Mouse (Mus musculus): ENCODE data around the gene Pirb. TPM values are rescaled to one million over a fixed set of nuclear protein-coding genes. Genes with fewer than 3 reads are reported as not detected.
"Not testable (repeated sequence)": the region's sequence is repeated elsewhere in the genome, so short reads cannot be mapped to it uniquely, and the experiment has no call there.

Gene Pirb
- polyA plus RNA-seq (2015; fragmentation: Nextera tagmentation; extraction: Ambion mirVana): 0.25 and 0.32 TPM in 2 replicates

- H3K9me3 ChIP-seq; H3K4me2 ChIP-seq; H3K27ac ChIP-seq; ATAC-seq (ENCODE audit: low FRiP score); H3K4me3 ChIP-seq; H3K4me1 ChIP-seq (replicated peaks); H3K27me3 ChIP-seq; H3K36me3 ChIP-seq; H3K9ac ChIP-seq: not testable (repeated sequence)
- 50% methylated on average over 1 of the region's 3 CpGs for WGBS
Observed at GRCm38 (mm10) chr7:3720268-3720667, at the start of gene Pirb. Gene Pirb, minus strand, starts transcription at chr7:3720391.

- H3K4me3 ChIP-seq; H3K36me3 ChIP-seq; H3K4me1 ChIP-seq (replicated peaks); H3K27ac ChIP-seq; H3K4me2 ChIP-seq; H3K9me3 ChIP-seq; H3K27me3 ChIP-seq; H3K9ac ChIP-seq; ATAC-seq (ENCODE audit: low FRiP score): not testable (repeated sequence)
- no CpG with 5 or more reads among the region's 1 CpGs for WGBS
Observed at GRCm38 (mm10) chr7:3732675-3733074, 12.5 kb upstream of the Pirb start.

DNA sequence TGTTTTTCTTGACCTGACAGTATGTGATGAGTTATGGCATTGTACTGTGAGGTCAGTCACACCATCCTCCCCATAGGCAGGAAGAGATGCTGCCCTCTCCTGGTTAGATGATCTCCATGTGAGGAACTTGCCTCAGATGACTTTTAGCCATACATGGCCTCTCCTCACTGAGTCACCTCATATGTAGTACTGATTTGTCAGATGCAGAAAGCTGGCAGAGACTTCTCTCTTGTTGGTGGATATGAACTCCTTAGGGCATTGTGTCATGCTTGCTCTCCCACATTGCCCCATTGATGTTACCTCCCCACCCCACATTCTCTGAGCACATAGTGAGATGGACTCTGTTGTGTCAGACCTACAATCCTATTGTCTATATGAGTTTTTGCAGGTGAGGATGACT lies 5.3 kb upstream of the Pirb start:
- not testable (repeated sequence) for H3K4me2 ChIP-seq; H3K27me3 ChIP-seq; H3K4me3 ChIP-seq; H3K9ac ChIP-seq; H3K36me3 ChIP-seq; H3K9me3 ChIP-seq; H3K4me1 ChIP-seq (replicated peaks); ATAC-seq (ENCODE audit: low FRiP score); H3K27ac ChIP-seq

- no peak overlapping the region for H3K4me3 ChIP-seq
- H3K4me1 ChIP-seq (replicated peaks): no peaks in the 10 kb centered on the region
- H3K27me3 ChIP-seq: no peaks in the 10 kb centered on the region
- no peak overlapping the region for H3K4me2 ChIP-seq
- WGBS: 61% methylated on average over 1 of the region's 1 CpGs
- no peak overlapping the region for H3K9ac ChIP-seq
- H3K9me3 ChIP-seq: no peaks in the 10 kb centered on the region
- H3K27ac ChIP-seq: no peak overlapping the region
- H3K36me3 ChIP-seq: no peaks in the 10 kb centered on the region
- no peak for ATAC-seq (ENCODE audit: low FRiP score)
Observed at GRCm38 (mm10) chr7:3715249-3715648, 4.9 kb downstream of the Pirb start.

DNA sequence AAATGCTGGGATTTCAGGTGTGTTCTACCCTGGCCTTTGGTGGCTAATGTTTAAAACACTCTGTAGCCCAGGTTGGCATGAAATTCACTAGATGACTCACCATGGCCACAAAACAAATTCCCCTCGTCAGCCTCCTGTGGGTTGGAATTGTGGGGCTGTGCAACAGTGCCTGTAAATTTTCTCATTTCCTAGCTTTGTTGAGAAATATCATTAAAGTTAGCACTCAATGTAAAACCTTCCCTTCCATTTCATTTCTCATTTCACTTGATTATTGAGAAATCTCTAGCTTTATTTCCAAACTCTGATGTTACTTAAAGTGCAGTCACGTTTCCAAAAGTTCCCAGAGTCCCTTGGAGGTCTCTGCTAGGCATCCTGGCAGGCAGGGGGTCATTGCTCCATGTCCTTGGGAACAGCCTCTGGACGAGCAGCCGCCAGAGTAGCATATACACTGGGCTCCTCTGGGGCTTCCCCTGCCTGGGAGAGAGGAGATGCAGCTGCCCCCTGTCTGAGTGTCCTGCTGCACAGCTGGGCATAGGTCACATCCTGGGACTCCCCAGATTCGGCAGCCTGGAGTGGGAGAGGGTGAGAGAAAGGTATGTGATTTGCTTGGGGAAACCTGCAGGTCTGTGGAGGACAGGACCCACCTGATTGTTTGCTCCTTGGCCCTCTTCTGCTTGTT lies 7.8 kb downstream of the Pirb start:
- Histone ChIP-seq H3K9ac (no peak overlapping the region), H3K4me1 (replicated peaks) (no peaks in the 10 kb centered on the region), H3K27ac (no peak overlapping the region), H3K4me2 (no peak overlapping the region), H3K9me3 (no peaks in the 10 kb centered on the region), H3K36me3 (peaks cover 3% of the 10 kb centered on the region; the same call in 1 of the 2 replicates), H3K4me3 (no peak overlapping the region), H3K27me3 (no peaks in the 10 kb centered on the region)
- WGBS: 37% methylated on average over 5 of the region's 5 CpGs
- ATAC-seq (ENCODE audit: low FRiP score): no peak

DNA sequence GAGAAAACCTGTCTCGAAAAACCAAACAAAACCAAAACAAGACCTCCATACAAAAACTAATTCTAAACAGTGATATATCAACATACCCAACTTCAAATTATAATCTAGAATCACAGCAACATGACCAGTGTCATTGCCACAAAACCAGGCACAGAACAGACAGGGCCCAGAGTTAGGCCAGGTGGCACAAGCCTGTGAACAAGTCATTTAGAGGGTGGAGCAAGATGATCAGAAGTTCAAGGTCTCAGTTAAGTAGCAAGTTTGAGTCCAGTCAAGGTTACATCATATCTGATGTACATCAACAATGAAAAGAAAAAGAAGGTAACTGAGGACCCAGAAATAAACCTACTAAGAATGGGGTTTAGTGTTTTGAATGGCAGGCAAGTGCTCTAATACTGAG lies 11.2 kb downstream of the Pirb start:
- Histone ChIP-seq H3K27me3 (no peaks in the 10 kb centered on the region), H3K4me3 (no peak overlapping the region), H3K4me2 (no peak overlapping the region), H3K9me3 (no peaks in the 10 kb centered on the region), H3K36me3 (peaks cover 21% of the 10 kb centered on the region), H3K9ac (no peak overlapping the region), H3K4me1 (replicated peaks) (peaks cover 22% of the 10 kb centered on the region), H3K27ac (no peak overlapping the region)
- ATAC-seq (ENCODE audit: low FRiP score): no peak
- WGBS: 79% methylated on average over 1 of the region's 1 CpGs

- H3K27me3 ChIP-seq; H3K9ac ChIP-seq; H3K9me3 ChIP-seq; ATAC-seq (ENCODE audit: low FRiP score); H3K27ac ChIP-seq; H3K4me3 ChIP-seq; H3K4me2 ChIP-seq: not testable (repeated sequence)
- 35% methylated on average over 5 of the region's 5 CpGs for WGBS
- H3K36me3 ChIP-seq: peaks cover 21% of the 10 kb centered on the region
- peaks cover 22% of the 10 kb centered on the region for H3K4me1 ChIP-seq (replicated peaks)
Observed at GRCm38 (mm10) chr7:3708447-3708980, 11.7 kb downstream of the Pirb start.

- peaks cover 22% of the 10 kb centered on the region for H3K4me1 ChIP-seq (replicated peaks)
- H3K9me3 ChIP-seq: no peaks in the 10 kb centered on the region
- no peak overlapping the region for H3K4me2 ChIP-seq
- H3K36me3 ChIP-seq: peaks cover 21% of the 10 kb centered on the region
- no peak overlapping the region for H3K27ac ChIP-seq
- H3K4me3 ChIP-seq: no peak overlapping the region
- H3K9ac ChIP-seq: no peak overlapping the region
- 25% methylated on average over 7 of the region's 7 CpGs for WGBS
- no peak for ATAC-seq (ENCODE audit: low FRiP score)
- H3K27me3 ChIP-seq: no peaks in the 10 kb centered on the region
Observed at GRCm38 (mm10) chr7:3707568-3708413, 12.4 kb downstream of the Pirb start.

DNA sequence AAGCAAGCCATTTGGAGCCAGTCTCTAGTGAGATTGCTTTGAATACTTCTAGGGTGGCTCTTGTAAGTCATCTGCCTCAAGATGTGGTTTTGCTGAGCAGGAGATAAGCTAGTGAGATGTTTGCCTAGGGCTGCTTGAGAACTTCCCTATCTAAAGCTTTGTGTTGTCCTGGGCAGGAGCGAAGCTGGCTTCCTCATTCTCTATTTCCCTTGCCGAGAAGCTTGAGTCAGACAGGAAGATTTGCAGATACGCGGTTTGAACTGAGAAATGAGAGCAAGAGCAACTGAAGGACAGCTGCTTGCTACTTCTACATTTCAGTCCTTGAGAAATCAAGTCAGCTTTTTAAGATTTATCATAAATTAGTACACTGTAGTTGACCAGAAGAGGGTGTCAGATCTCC lies 13.2 kb downstream of the Pirb start:
- H3K9ac ChIP-seq: peak overlapping the region; percentile 82; the same call in 1 of the 2 replicates
- H3K27ac ChIP-seq: no peak overlapping the region
- H3K4me3 ChIP-seq: peak overlapping the region; percentile 67; the same call in 1 of the 2 replicates
- H3K4me1 ChIP-seq (replicated peaks): peaks cover 22% of the 10 kb centered on the region
- H3K4me2 ChIP-seq: peak overlapping the region; percentile 84; the same call in 1 of the 2 replicates
- ATAC-seq (ENCODE audit: low FRiP score): no peak
- no peaks in the 10 kb centered on the region for H3K27me3 ChIP-seq
- H3K36me3 ChIP-seq: peaks cover 21% of the 10 kb centered on the region
- 71% methylated on average over 4 of the region's 4 CpGs for WGBS
- no peaks in the 10 kb centered on the region for H3K9me3 ChIP-seq

DNA sequence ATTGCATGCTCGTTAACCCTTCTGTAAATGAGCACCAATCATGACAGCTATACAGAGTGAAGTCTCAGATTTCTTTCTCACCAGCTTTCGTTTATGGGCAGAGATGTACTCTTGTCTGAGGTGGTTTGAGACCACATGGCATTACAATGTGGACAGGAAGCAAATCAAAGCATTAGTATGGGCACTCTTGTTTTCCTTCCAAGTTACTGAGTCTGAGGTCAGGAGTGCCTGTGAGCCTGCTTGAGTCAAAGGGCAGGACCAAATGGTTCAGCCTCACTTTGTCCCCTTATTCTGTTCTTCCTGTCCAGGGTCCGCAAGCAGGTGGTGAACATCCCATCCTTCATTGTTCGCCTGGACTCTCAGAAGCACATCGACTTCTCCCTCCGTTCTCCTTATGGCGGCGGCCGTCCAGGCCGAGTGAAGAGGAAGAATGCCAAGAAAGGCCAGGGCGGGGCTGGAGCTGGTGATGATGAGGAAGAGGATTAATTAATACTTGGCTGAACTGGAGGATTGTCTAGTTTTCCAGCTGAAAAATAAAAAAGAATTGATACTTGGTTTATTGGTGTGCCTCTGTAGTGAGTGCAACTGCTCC lies 13.8 kb downstream of the Pirb start:
- 57% methylated on average over 11 of the region's 11 CpGs for WGBS
- Histone ChIP-seq H3K36me3 (peaks cover 22% of the 10 kb centered on the region), H3K4me2 (peak overlapping the region; percentile 84), H3K9ac (peak overlapping the region; percentile 82), H3K4me1 (replicated peaks) (peaks cover 22% of the 10 kb centered on the region), H3K4me3 (peak overlapping the region; percentile 67), H3K9me3 (no peaks in the 10 kb centered on the region), H3K27ac (no peak overlapping the region), H3K27me3 (no peaks in the 10 kb centered on the region)
- ATAC-seq (ENCODE audit: low FRiP score): no peak

GRCm38 (mm10) chr7:3705911-3706310 lies 14.3 kb downstream of the Pirb start:
- Histone ChIP-seq H3K4me2 (peak overlapping the region; percentile 84), H3K9me3 (no peaks in the 10 kb centered on the region), H3K27me3 (no peaks in the 10 kb centered on the region), H3K4me3 (peak overlapping the region; percentile 67), H3K9ac (peak overlapping the region; percentile 82), H3K27ac (no peak overlapping the region), H3K4me1 (replicated peaks) (peaks cover 22% of the 10 kb centered on the region), H3K36me3 (peaks cover 27% of the 10 kb centered on the region)
- WGBS: 44% methylated on average over 6 of the region's 6 CpGs
- no peak for ATAC-seq (ENCODE audit: low FRiP score)

- not testable (repeated sequence) for H3K27me3 ChIP-seq; H3K27ac ChIP-seq; H3K9me3 ChIP-seq; ATAC-seq (ENCODE audit: low FRiP score)
- peak overlapping the region; percentile 84 for H3K4me2 ChIP-seq
- peaks cover 32% of the 10 kb centered on the region for H3K36me3 ChIP-seq
- peak overlapping the region; percentile 67 for H3K4me3 ChIP-seq
- 4% methylated on average over 7 of the region's 7 CpGs for WGBS
- peaks cover 22% of the 10 kb centered on the region for H3K4me1 ChIP-seq (replicated peaks)
- H3K9ac ChIP-seq: peak overlapping the region; percentile 82
Observed at GRCm38 (mm10) chr7:3705461-3705860, 14.7 kb downstream of the Pirb start.
